Mouse (Mus musculus) bone marrow macrophage, adult 2 months (primary cell): ENCODE results near the gene Mapkapk3.

Source experiments
- CTCF ChIP-seq: IDR thresholded peaks from 2 replicates; pipeline ENCODE4 v1.5.1; 2012; ENCODE audit warnings: low read depth, mild to moderate bottlenecking, low read length, moderate library complexity
- POLR2A ChIP-seq: IDR thresholded peaks from 2 replicates; pipeline ENCODE4 v1.6.1; 2012; ENCODE audit warnings: mild to moderate bottlenecking, low read depth, low read length, borderline replicate concordance

DNA sequence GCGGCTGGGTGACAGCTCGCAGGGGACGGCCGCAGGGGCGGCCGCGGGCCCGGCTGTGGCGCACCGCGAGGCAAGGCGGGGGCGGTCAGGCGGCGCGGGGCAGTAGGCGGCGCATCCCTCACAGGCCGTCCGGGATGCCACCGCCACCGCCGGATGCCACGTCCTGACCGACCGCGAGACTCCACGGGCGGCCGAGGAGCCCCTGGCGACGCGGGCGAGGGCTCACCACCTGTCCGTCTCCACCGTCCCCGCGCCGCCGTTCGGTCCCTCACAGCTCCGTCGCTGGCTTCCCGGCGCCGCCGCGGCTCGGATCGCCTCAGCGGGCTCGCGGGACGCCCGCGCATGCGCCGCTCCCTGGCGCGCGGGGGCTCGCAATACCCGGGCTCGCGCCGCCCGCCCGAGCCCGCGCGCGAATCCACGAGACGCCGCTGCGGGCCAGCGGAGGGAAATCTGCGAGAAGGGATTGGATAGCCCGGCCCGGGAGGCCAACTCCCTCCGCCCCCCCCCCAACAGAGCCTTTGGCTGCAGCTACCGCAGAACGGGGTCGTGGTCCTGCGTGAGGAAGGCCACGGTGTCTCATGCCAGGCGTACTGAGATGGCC lies 58.0 kb downstream of the Mapkapk3 start, which contains the start of gene Dock3:
- no peak for TF ChIP-seq CTCF
- TF ChIP-seq POLR2A = no peak
